Mouse (Mus musculus) heart, embryonic 15.5 days (tissue): ENCODE data around the gene Vgll4. TPM values are rescaled to one million over a fixed set of nuclear protein-coding genes. Genes with fewer than 3 reads are reported as not detected.

Experiments
- ATAC-seq: fragments of 200-750 bp; cut with Nextera tagmentation; replicated peaks from 2 replicates; pipeline ENCODE4 v1.8.0; 2017; ENCODE audit warnings: low read depth, moderate TSS enrichment; ENCODE audit not compliant: insufficient number of reproducible peaks, insufficient read depth, low FRiP score
- H3K27ac ChIP-seq: fragments of 300-500 bp; sonication (generic); 2 replicates; pipeline ENCODE4 v1.5.1; 2015; ENCODE audit warnings: mild to moderate bottlenecking, inconsistent platforms
- H3K27me3 ChIP-seq: fragments of 300-500 bp; sonication (generic); 2 replicates; pipeline ENCODE4 v1.6.1; 2015; ENCODE audit warnings: inconsistent platforms
- H3K36me3 ChIP-seq: fragments of 300-500 bp; sonication (generic); 2 replicates; pipeline ENCODE4 v1.6.1; 2015; ENCODE audit warnings: mild to moderate bottlenecking, inconsistent platforms
- H3K4me1 ChIP-seq: fragments of 300-500 bp; sonication (generic); replicated peaks from 2 replicates; pipeline ENCODE4 v1.6.1; 2015; ENCODE audit warnings: inconsistent platforms
- H3K4me2 ChIP-seq: fragments of 300-500 bp; sonication (generic); 2 replicates; pipeline ENCODE4 v1.6.1; 2015; ENCODE audit warnings: inconsistent platforms, mild to moderate bottlenecking, moderate library complexity
- H3K4me3 ChIP-seq: fragments of 300-500 bp; sonication (generic); 2 replicates; pipeline ENCODE4 v1.5.1; 2015; ENCODE audit warnings: mild to moderate bottlenecking, inconsistent platforms
- H3K9ac ChIP-seq: fragments of 300-500 bp; sonication (generic); 2 replicates; pipeline ENCODE4 v1.6.1; 2015; ENCODE audit warnings: mild to moderate bottlenecking, inconsistent platforms
- H3K9me3 ChIP-seq: fragments of 300-500 bp; sonication (generic); replicated peaks from 2 replicates; pipeline ENCODE4 v1.6.1; 2016; ENCODE audit warnings: inconsistent platforms
- WGBS: fragments of 180-500 bp; shearing (Covaris S2); methylation state at CpG from one replicate; pipeline ENCODE4 v1.1.7; 2015; ENCODE audit warnings: mixed read lengths; 5-methylcytosine and 5-hydroxymethylcytosine counted together
- polyA plus RNA-seq: library from polyadenylated mRNA; unstranded; fragments of >200 nt; fragmentation: Nextera tagmentation; extraction: Ambion mirVana; gene quantifications from 2 replicates; pipeline ENCODE4 v1.2.1, GENCODE M21; 2015

Gene Vgll4
- polyA plus RNA-seq, 1 experiment from 2014 or later, result 65.4 TPM

- WGBS, result 68% methylated on average over 4 of the region's 4 CpGs
- H3K4me2 ChIP-seq, result no peak overlapping the region
- no peaks in the 10 kb centered on the region for H3K9me3 ChIP-seq
- no peak overlapping the region for H3K4me3 ChIP-seq
- H3K4me1 ChIP-seq, result peaks cover 76% of the 10 kb centered on the region
- H3K9ac ChIP-seq, result no peak overlapping the region
- H3K27ac ChIP-seq, result peak overlapping the region; percentile 53
- no peak; the same call in 1 of the 2 replicates for ATAC-seq
- H3K36me3 ChIP-seq, result peaks cover 26% of the 10 kb centered on the region
- no peaks in the 10 kb centered on the region for H3K27me3 ChIP-seq
Observed at GRCm38 (mm10) chr6:114866619-114867018, 103.2 kb downstream of the Vgll4 start.

DNA sequence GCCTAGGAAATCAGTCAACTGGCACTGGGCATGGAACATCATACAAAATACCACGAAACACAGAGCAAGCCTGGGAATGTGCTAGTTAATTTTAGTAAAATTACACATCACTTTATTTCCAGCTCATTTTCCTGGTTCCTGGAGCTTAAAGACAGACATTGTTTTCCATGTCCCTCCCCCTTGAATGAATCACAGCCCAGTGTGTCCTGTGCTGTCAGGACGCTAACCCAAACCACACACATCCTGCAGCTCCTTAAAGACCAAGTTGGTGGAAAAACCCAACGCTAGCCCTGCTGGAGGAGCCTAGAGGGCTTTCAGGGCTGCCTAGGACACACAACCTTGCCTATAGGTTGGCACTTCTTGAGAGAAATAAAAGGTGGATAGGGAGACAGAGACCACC, 103.7 kb downstream of the Vgll4 start:
- Histone ChIP-seq H3K9me3 (no peaks in the 10 kb centered on the region), H3K9ac (no peak overlapping the region), H3K4me2 (no peak overlapping the region), H3K4me1 (peaks cover 77% of the 10 kb centered on the region), H3K27ac (peak overlapping the region; percentile 53), H3K27me3 (no peaks in the 10 kb centered on the region), H3K4me3 (no peak overlapping the region), H3K36me3 (peaks cover 24% of the 10 kb centered on the region)
- no peak for ATAC-seq
- 55% methylated on average over 3 of the region's 3 CpGs for WGBS

- 85% methylated on average over 8 of the region's 8 CpGs for WGBS
- no peaks in the 10 kb centered on the region for H3K9me3 ChIP-seq
- H3K9ac ChIP-seq, result no peak overlapping the region
- no peaks in the 10 kb centered on the region for H3K27me3 ChIP-seq
- no peak for ATAC-seq
- H3K4me3 ChIP-seq, result no peak overlapping the region
- peaks cover 73% of the 10 kb centered on the region for H3K4me1 ChIP-seq
- H3K4me2 ChIP-seq, result no peak overlapping the region
- peaks cover 26% of the 10 kb centered on the region for H3K36me3 ChIP-seq
- no peak overlapping the region for H3K27ac ChIP-seq
Observed at GRCm38 (mm10) chr6:114864421-114864820, 105.4 kb downstream of the Vgll4 start.

DNA sequence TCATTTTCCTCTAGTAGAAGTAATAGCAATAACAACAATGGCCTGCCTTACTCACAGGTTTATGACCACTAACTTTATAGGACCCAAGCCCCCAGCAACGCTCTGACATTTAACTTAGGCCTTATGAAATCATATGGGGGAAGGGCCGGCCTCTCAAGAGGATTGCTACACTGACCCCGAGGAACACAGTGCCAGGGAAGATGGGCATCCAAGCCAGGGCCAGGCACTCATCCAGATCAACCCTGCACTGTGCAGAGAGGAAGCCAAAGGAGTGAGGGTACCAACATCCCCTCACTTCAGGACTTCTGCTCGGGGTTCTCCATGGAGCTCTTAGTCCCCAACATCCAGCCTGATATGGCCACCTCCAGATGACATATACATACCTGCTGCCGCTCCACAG, 106.3 kb downstream of the Vgll4 start:
- Histone ChIP-seq H3K9me3 (no peaks in the 10 kb centered on the region), H3K27me3 (no peaks in the 10 kb centered on the region), H3K36me3 (peaks cover 33% of the 10 kb centered on the region), H3K4me3 (no peak overlapping the region), H3K4me2 (no peak overlapping the region), H3K9ac (no peak overlapping the region), H3K4me1 (peaks cover 68% of the 10 kb centered on the region), H3K27ac (no peak overlapping the region)
- WGBS, result 87% methylated on average over 5 of the region's 5 CpGs
- ATAC-seq, result no peak

DNA sequence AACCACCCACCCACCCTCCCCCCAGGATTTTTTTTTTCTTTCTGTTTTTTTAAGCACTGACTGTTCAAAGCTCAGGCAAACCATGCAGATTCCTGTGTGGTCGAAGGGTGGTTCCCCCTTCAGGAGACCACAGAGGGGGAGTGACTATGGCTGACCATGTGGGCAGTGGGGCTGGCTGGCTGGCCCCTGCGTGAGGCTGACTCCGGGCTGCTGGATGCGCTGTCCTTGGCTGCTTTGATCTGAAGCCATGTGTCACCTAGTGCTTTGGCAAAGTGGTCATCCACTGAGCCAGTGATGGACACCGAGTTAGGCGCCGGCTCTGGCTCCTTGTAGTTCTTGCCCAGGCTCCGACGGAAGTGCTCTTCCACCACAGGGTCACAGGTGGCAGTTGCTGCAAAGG, 107.7 kb downstream of the Vgll4 start:
- H3K4me3 ChIP-seq, result no peak overlapping the region
- no peaks in the 10 kb centered on the region for H3K27me3 ChIP-seq
- H3K9ac ChIP-seq, result no peak overlapping the region
- H3K4me1 ChIP-seq, result peaks cover 69% of the 10 kb centered on the region
- H3K27ac ChIP-seq, result peak overlapping the region; percentile 88
- H3K9me3 ChIP-seq, result no peaks in the 10 kb centered on the region
- H3K36me3 ChIP-seq, result peaks cover 33% of the 10 kb centered on the region
- WGBS, result 70% methylated on average over 9 of the region's 9 CpGs
- ATAC-seq, result no peak
- H3K4me2 ChIP-seq, result no peak overlapping the region

DNA sequence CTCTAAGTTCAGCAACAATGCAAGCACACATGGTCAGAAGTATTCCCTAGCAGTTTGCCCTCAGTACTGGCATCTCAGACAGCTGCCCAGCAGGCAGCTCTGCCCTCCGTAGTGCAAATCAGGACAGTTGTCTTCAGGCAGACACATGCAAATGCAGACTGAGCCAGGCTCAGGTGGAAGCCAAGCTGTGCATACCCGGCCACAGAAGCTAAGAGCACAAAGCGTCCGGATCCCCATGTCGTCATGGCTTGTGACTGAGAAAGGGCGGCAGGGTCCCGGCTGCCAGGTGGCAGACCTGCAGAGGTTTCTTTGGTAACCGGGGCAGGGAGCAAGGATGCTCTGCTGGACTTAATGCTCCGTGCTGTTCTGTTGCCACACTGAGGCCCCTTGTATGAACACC, 108.2 kb downstream of the Vgll4 start:
- Histone ChIP-seq H3K27me3 (no peaks in the 10 kb centered on the region), H3K4me1 (peaks cover 65% of the 10 kb centered on the region), H3K36me3 (peaks cover 33% of the 10 kb centered on the region), H3K4me3 (no peak overlapping the region), H3K9ac (peak overlapping the region; percentile 24; the same call in 1 of the 2 replicates), H3K27ac (peak overlapping the region; percentile 88), H3K9me3 (no peaks in the 10 kb centered on the region), H3K4me2 (no peak overlapping the region)
- 73% methylated on average over 9 of the region's 9 CpGs for WGBS
- ATAC-seq, result no peak

- WGBS, result 37% methylated on average over 14 of the region's 14 CpGs
- Histone ChIP-seq H3K9ac (peak overlapping the region; percentile 24; the same call in 1 of the 2 replicates), H3K4me1 (peaks cover 60% of the 10 kb centered on the region), H3K36me3 (peaks cover 33% of the 10 kb centered on the region), H3K9me3 (no peaks in the 10 kb centered on the region), H3K4me2 (peak overlapping the region; percentile 13), H3K4me3 (no peak overlapping the region), H3K27me3 (no peaks in the 10 kb centered on the region), H3K27ac (peak overlapping the region; percentile 88)
- ATAC-seq, result peak; percentile 69
Observed at GRCm38 (mm10) chr6:114860677-114861568, 108.9 kb downstream of the Vgll4 start.

- no peaks in the 10 kb centered on the region for H3K27me3 ChIP-seq
- H3K9ac ChIP-seq, result no peak overlapping the region
- peaks cover 31% of the 10 kb centered on the region for H3K36me3 ChIP-seq
- no peak overlapping the region for H3K4me3 ChIP-seq
- H3K4me1 ChIP-seq, result peaks cover 74% of the 10 kb centered on the region
- ATAC-seq, result no peak
- H3K4me2 ChIP-seq, result no peak overlapping the region
- WGBS, result 72% methylated on average over 4 of the region's 4 CpGs
- H3K9me3 ChIP-seq, result no peaks in the 10 kb centered on the region
- peak overlapping the region; percentile 40; the same call in 1 of the 2 replicates for H3K27ac ChIP-seq
Observed at GRCm38 (mm10) chr6:114858722-114859053, 111.1 kb downstream of the Vgll4 start.

- peak overlapping the region; percentile 40; the same call in 1 of the 2 replicates for H3K27ac ChIP-seq
- no peaks in the 10 kb centered on the region for H3K9me3 ChIP-seq
- no peak overlapping the region for H3K4me3 ChIP-seq
- no peaks in the 10 kb centered on the region for H3K27me3 ChIP-seq
- WGBS, result 80% methylated on average over 3 of the region's 3 CpGs
- no peak overlapping the region for H3K9ac ChIP-seq
- peaks cover 70% of the 10 kb centered on the region for H3K4me1 ChIP-seq
- peaks cover 28% of the 10 kb centered on the region for H3K36me3 ChIP-seq
- no peak overlapping the region for H3K4me2 ChIP-seq
- no peak for ATAC-seq
Observed at GRCm38 (mm10) chr6:114857996-114858721, 111.6 kb downstream of the Vgll4 start.

DNA sequence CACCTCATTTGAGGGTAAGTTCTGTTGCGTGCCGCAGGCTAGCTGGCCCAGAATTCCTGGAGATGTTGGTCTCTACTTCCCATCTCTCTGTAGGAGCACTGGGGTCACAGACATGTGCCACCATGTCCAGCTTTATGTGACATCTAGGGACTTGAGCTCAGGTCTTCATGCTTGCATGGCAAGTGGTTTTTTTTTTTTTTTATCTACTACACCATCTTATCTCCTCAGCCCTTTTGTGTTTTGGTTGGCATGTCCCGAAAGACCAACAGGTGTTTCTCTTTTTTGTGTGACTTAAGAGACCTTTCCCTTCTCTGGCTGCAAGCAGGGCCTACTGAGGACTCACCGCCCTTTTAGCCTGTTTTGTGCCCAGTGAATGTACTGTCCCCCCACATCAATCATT, 113.3 kb downstream of the Vgll4 start:
- peak overlapping the region; percentile 35; the same call in 1 of the 2 replicates for H3K27ac ChIP-seq
- no peak overlapping the region for H3K4me2 ChIP-seq
- no peak overlapping the region for H3K4me3 ChIP-seq
- peaks cover 12% of the 10 kb centered on the region; the same call in 1 of the 2 replicates for H3K36me3 ChIP-seq
- no peak for ATAC-seq
- peaks cover 55% of the 10 kb centered on the region for H3K4me1 ChIP-seq
- H3K9ac ChIP-seq, result no peak overlapping the region
- WGBS, result 73% methylated on average over 4 of the region's 4 CpGs
- H3K27me3 ChIP-seq, result no peaks in the 10 kb centered on the region
- no peaks in the 10 kb centered on the region for H3K9me3 ChIP-seq

DNA sequence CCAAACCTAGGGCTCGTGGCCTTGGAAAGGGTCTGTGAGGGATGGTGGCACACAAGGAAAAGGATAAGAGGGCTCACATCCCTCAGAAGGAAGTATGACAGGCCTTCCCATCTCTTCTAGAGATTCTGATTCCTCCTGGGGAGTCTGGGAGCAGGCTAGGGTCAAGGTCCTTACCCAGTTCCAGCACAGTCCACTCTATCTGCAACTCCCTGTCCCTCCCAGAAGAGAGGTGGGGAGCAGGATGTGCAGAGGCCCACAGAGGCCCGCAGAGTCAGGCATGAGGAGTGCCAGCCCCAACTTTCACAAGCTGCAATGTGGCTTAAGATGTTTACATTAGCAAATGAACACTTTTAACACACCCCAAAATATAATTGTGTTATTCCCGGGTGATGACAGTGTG, 114.2 kb downstream of the Vgll4 start:
- Histone ChIP-seq H3K9ac (no peak overlapping the region), H3K27me3 (no peaks in the 10 kb centered on the region), H3K4me2 (no peak overlapping the region), H3K9me3 (no peaks in the 10 kb centered on the region), H3K4me3 (no peak overlapping the region), H3K36me3 (peaks cover 11% of the 10 kb centered on the region; the same call in 1 of the 2 replicates), H3K4me1 (peaks cover 46% of the 10 kb centered on the region), H3K27ac (peak overlapping the region; percentile 22; the same call in 1 of the 2 replicates)
- 43% methylated on average over 3 of the region's 3 CpGs for WGBS
- no peak for ATAC-seq
